Mouse (Mus musculus) heart, adult 9 months (tissue): ENCODE measurements around the gene Tspan18.

Experiments
- DNase-seq, 2 experiments: peaks; one replicate each; pipeline ENCODE4 v3.0.0; 2022; ENCODE audit warnings: low spot score in 2 of 2

Gene Tspan18

GRCm38 (mm10) chr2:93339373-93340106, 5.2 kb upstream of the Tspan18 start:
- DNase-seq: no peak

GRCm38 (mm10) chr2:93335996-93336395, 1.7 kb upstream of the Tspan18 start:
- DNase-seq: no peak

- DNase-seq: peak; percentile 75 to 81
These were observed 976 bp downstream of the Tspan18 start for GRCm38 (mm10) chr2:93333241-93333816.

- DNase-seq: peak; percentile 39 to 43
These were observed 2.0 kb downstream of the Tspan18 start for GRCm38 (mm10) chr2:93332277-93332676.

GRCm38 (mm10) chr2:93331121-93331520, 3.2 kb downstream of the Tspan18 start:
- no peak for DNase-seq

GRCm38 (mm10) chr2:93329120-93329519, 5.2 kb downstream of the Tspan18 start:
- peak in 1 of 2 experiments; percentile 54 for DNase-seq

- DNase-seq: no peak
These were observed 6.3 kb downstream of the Tspan18 start for GRCm38 (mm10) chr2:93327915-93328555.

GRCm38 (mm10) chr2:93324681-93325080, 9.6 kb downstream of the Tspan18 start:
- DNase-seq: no peak

- DNase-seq: peak; percentile 46 to 73
These were observed 12.4 kb downstream of the Tspan18 start for GRCm38 (mm10) chr2:93321946-93322345.

GRCm38 (mm10) chr2:93320267-93320666, 14.0 kb downstream of the Tspan18 start:
- no peak for DNase-seq

- no peak for DNase-seq
These were observed 14.7 kb downstream of the Tspan18 start for GRCm38 (mm10) chr2:93319598-93319997.

- DNase-seq: no peak
These were observed 15.4 kb downstream of the Tspan18 start for GRCm38 (mm10) chr2:93318781-93319349.

GRCm38 (mm10) chr2:93313768-93314632, 20.3 kb downstream of the Tspan18 start:
- DNase-seq: no peak

GRCm38 (mm10) chr2:93312458-93312857, 21.8 kb downstream of the Tspan18 start:
- DNase-seq: no peak

GRCm38 (mm10) chr2:93309724-93310413, 24.4 kb downstream of the Tspan18 start:
- DNase-seq: peak; percentile 72 to 76

- no peak for DNase-seq
These were observed 27.4 kb downstream of the Tspan18 start for GRCm38 (mm10) chr2:93306898-93307297.

GRCm38 (mm10) chr2:93304273-93304634, 30.1 kb downstream of the Tspan18 start:
- no peak for DNase-seq

- peak; percentile 58 to 63 for DNase-seq
These were observed 30.6 kb downstream of the Tspan18 start for GRCm38 (mm10) chr2:93303585-93304272.

GRCm38 (mm10) chr2:93303260-93303584, 31.1 kb downstream of the Tspan18 start:
- DNase-seq: no peak

GRCm38 (mm10) chr2:93297656-93298055, 36.6 kb downstream of the Tspan18 start:
- peak; percentile 34 to 43 for DNase-seq
